Mouse (Mus musculus) ES-Bruce4 (cell line): ENCODE results near the gene Btbd35f29. TPM values are rescaled to one million over a fixed set of nuclear protein-coding genes. Genes with fewer than 3 reads are reported as not detected.

ENCODE experiments used
- polyA plus RNA-seq: library from polyadenylated mRNA; stranded (reverse); fragments of >200 nt; gene quantifications from 2 replicates; pipeline ENCODE4 v1.2.4, GENCODE M21; 2011; ENCODE audit warnings: low read depth; ENCODE audit not compliant: missing spikeins, insufficient read depth, insufficient read length

The Btbd35f29 gene
- polyA plus RNA-seq, 1 experiment: not detected

Other genes with a start within 250 kb of the Btbd35f29 start
- not detected in 2 replicates for gene Spin2f, start 136.2 kb downstream of the Btbd35f29 start, polyA plus RNA-seq
- gene Btbd35f26, start 218.8 kb downstream of the Btbd35f29 start, polyA plus RNA-seq: not detected in 2 replicates